Mouse (Mus musculus) adrenal gland (tissue): Measurements from ENCODE around the gene Gsg1.

Source experiments
- intact Hi-C: fragments of 180-260 bp; cut with DNase I; formaldehyde crosslinking; loops from one replicate; pipeline ENCODE4 v1.15.1; 2025
- long read RNA-seq, 2 experiments: library from polyadenylated mRNA; unstranded; transcript quantifications; one replicate each; pipeline ENCODE4 v2.0.0; 2020; ENCODE audit warnings: borderline replicate concordance in 1 of 2; ENCODE audit not compliant: insufficient replicate concordance in 1 of 2

The Gsg1 gene
- long read RNA-seq, experiment 1, result 0 reads
- long read RNA-seq, experiment 2, result 0 reads

DNA sequence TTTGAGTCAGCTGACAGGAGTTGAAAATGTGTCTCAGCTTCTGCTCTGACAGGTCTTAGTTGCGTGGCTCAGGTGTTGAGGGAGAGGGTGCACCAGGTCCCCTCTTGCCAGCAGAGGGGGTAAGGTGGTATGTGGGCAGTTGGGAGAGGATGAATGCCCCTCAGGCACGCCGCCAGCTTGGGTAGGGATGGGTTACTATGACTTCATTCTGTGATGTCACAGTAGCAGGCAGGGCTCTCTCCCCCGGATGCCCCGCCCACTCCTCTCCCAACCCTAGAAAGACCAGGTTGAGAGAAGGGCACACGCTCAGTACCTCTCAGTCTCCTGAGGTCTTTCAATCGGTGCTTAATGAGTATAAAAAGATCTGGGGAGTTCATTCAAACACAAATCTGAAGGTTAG, at the start of gene Gsg1:
Gene Gsg1, minus strand, starts transcription at position 199 of the 400 bp plus-strand sequence.
- intact Hi-C loops, result no loop called here

DNA sequence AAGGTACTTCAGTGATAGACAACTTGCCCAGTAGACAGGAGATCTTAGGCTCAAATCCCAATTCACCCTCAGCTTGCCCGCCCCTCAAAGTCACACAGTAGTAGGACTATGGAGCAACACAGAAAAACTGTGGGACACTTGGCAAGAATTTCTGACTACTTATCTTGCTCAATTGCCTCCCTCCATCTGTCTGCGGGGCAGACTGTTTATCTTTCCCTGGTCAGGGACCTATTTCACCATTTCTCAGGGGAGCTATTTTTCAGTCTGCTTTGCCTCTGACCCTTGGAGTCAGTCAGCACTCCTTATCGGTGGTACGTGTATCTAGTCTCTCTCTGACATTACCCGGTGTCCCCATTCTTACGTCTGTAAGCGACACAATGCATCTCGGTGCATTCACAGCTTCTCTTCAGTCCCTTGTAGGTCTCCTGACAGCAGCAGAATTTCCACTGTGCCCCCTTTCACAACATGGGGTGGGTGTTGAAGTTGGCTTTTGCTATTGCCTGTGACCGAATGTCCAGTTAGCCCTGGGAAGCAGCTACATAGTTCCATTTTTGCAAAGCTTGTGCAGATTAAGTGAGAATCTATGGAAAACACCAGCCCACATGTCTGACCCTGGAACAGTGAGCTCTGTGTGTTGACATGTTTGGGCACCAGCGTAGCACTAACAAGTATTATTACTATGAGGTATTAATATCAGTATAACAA, 48.4 kb upstream of the Gsg1 start:
- intact Hi-C loops, result no loop called here

DNA sequence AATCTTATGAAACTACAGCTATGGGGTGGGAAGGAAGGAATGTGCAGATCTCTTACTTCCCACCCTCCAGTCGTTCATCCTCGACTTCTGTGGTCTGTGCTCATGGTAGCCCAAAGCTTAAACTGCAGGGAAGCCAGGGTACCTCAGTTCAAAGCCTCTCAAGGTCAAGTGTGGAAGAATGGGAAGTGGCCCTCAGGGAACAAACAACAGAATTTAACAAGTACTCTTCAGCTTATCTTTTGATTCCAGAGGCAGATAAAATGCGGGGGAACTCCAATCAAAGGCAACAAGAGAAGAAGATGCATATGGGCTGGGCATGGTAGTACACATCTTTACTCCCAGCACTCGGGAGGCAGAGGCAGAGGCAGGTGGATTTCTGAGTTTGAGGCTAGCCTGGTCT, 46.3 kb upstream of the Gsg1 start:
- intact Hi-C loops, result no loop called here

DNA sequence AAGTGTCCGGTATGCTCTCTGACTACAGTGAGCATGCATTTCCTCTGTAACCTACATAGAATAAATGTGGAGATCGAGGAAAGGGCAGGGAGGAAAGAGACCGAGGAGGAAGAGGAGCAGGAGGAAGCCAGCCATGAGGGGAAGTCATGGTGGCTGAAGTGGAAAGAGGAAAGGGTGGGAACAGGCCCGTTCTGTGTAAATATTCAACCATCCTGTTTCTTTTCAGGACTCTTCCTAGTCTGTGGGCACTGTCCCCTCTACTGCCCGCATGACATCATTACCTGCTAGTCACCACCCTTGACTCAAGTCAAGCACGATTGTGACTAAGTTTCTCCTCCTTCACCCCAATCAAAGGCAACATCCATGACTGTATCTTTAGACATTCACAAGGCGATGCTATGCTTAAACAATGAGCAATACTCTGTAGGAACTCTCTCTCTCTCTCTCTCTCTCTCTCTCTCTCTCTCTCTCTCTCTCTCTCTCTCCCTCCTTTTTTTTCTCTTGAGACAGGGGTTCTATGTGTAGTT, 44.9 kb upstream of the Gsg1 start:
- intact Hi-C loops, result no loop called here

DNA sequence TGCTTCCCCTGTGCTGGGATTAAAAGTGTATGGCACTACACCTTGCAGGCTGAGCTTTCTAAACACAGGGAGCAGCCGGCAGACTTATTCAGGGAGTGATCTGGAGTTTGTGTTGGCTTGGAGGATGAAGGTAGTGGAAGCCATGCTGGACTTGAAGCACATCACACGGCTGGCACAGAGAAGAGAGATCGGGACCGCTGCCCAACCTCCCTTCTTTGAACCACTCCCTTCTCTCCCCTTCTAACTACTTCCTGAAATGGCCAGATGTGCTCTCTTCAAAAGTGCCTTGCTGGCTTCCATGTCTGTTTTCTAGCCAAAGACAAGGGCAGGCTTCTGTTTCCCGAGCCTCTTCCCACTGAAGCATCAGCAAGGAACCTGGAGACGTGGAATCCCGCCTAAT, 43.4 kb upstream of the Gsg1 start:
- intact Hi-C loops, result no loop called here

DNA sequence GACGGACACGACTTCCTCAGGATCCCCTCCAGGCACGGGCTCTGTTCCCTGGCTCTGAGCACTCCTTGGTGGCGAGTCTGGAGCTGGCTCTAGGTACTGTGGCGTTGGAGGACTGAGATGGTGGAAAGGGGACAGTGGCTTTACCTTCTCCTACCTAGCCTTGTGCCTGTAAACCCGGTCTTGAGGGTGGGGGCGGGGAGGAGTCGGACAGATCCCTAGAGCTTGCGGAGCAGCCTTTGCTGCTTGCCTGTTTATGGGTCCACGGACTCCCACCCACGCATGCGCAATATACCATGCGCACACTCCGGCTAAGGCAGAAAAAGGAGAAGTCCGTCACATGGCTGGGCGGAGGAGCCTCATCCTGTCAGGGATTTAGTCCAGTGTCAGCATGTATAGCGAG, 42.1 kb upstream of the Gsg1 start:
- intact Hi-C loops, result no loop called here

DNA sequence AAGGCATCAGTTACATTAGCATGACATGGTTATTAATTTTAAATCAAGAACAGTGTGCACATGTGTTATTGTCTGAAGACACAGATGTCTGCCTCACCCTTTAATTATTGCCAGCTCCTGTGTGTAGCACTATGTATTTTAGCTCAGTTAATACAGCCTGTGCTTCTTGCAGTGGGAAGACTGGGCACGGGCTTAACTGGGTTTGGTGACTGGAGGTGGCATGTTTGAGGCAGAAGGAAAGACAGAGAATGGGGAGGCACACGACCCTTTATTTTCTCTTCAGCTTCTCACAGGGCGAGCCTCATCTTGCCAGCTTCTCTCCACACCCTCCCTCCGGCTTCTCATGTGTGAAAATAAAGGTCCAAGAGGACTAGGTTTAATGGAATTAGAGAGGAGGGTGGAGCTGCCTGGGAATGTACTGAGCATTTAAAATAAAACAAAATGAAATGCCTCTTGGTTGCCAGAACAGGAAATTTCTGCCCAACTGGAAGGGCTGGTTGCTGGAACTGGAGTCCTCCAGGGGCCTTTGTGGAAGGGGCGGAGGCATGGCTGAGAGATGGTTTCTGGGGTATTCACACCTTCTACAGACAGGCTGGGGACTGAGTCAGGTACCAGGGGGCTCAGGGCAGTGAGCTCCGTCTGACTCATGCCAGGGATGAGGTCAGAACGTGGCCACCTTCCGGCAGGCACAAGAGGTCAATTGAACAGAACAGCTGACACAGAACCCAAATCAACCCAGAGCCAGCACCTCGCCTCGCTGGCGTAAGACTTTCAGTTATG, 41.1 kb upstream of the Gsg1 start:
- intact Hi-C loops, result no loop called here

DNA sequence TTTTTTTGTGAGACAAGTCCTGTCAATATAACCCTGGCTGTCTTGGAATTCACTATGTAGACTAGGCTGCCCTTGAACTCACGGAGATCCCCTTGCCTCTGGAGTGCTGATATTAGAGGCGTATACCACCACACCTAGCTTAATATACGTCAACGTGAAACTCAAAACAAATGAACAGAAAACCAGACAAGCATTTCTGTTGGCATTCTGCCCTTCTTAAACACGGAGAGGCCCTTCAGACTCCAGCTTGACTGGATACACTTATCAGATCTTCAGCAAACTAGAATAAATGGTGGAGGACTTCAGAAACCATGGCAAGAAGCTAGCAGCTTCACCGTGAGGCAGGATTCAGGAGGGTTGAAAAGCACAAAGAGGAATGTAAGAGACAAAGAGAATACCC, 40.0 kb upstream of the Gsg1 start:
- intact Hi-C loops, result no loop called here

DNA sequence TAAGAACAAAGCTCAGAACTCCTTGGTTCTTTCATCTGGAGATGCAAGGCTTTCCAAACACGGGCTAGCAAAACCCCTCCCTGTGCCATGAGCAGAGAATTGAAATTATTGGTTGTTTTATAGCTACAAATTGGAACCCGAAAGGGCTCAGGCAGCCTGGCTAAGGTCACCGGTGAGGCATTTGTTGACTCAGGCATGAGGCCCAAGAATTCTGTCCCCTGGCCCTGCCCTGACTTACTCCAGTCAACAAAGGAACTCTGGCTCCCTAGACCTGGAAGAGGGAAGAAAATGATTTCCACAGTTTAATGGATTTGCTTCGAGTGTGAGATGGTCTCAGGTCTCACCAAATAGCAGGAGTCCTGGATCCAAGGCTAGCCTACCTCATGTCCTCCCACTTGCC, 38.2 kb upstream of the Gsg1 start:
- intact Hi-C loops, result no loop called here

DNA sequence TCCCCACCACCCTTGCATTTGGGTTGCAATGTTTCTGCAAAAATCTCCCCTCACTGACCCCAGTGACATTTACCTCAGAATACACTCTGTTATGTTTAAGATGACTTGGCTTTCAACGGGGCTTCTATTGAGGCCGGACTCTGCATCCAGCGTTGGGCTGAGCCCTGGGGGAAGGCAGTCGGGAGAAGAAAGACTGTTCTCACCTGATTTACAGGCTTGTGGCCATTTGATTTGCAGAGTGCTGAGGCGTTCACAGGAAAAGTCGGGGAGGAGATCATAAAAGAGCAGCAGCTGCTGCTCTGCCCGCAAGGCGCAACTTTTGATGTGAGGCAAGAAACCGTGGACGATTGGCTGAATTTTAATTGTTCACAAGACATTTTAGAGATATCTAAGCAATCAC, 25.7 kb upstream of the Gsg1 start:
- intact Hi-C loops, result no loop called here

DNA sequence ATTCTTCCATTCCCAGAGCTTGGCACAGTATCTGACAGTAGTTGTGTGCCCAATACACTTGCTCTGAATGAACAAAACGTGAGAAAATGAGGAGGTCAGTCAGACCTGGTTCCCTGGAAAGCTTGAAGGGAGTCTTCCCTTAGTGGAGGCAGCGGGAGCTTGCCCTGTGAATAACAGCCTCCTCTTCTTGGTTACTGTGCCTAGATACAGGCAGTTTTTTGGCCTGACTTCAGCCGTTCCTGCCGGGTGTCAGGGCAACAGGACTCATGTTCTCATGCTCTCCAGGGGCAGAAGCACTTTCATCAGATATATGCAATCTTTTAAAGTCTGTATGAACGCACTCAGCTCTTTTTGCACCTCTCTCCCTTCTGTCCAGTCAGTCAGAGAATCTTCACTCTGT, 25.1 kb upstream of the Gsg1 start:
- intact Hi-C loops, result no loop called here

DNA sequence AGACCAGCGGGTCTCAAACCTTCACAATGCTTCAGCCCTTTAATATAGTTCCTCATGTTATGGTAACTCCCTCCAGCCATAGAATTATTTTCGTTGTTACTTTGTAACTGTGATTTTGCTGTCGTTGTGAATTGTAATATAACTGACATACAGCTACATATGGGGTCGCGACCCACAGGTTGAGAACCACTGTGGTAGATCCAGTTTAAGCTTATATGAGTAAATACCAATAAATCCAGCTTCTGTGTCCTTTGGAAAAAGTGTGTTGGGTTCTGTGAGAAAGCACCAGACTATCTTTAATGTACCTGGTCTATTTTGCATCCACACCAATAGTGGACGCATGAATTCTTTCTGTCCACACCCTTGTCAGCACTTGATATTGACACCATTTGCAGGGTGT, 24.2 kb upstream of the Gsg1 start:
- intact Hi-C loops, result no loop called here

DNA sequence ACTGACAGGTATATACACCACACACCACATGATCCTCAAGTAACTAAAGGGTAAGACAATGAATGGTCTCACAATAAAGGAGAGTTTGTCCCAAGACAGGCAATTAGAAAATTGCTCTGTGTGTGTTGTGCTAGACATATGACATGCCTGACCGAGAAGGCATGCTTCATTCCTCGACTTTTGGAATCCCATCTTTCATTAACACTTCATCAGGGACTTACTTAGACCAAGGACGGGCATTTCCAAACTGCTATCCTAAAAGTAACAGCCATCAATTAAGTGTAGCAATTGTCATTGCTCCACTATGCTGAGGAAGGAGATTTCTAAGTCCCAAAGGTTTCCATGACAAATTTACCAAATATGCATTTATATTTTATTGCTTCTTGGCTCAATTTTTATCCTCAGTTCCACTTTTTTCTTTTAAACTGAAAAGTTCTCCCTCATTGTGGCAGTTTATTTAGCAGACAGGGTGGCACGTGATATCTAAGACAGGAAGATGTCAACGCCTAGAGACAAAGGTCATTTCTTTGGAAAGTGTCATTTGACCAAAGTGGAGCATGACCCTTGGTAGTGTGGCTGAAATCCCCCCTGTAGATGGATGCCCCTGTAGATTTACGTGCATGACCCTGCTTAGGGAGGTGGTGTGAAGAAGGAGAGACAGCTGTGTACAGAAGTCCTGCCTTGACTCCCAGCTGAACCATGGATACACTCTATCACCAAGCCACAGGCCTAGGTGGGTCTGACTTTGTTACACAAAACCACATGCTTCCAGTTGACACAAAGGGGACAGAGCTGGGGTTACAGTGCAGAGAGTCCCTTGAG, 22.5 kb upstream of the Gsg1 start:
- intact Hi-C loops, result no loop called here

DNA sequence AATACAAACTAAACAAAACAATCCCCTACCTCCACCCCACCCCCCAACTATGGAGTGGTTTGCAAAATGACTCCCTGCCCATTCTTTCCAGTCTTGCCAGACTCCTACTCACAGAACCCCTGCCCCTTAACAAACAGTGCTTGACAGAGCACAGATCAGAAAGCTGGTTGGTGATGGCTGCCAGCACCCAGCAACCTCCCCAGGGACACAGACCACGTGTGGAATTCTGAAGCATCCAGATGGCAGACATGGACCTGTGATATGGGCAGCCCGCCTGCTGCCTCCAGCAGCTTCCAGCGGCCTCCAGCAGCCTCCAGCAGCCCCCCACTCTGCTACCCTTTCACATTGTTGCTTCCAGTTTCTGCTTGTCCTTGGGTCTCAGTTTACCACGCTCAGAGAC, 21.1 kb upstream of the Gsg1 start:
- intact Hi-C loops, result no loop called here

DNA sequence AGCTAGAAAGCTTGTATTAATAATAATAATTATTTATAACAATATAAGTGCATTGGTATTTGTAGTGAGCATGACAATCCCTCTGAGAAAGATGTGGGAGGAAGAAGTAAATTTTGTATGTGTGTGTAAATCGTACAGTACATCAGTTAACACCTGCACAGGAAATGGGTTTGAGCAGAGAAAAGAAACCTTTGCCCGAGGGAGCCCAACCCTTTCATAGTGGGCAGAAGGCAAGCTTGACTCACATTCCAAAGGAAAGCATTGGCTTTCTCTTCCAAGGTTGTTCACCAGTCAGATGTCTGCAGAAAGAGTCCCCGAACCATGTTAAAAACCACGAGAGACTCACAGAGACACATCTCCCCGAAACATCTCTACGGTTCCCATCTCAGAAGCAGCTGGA, 18.9 kb upstream of the Gsg1 start:
- intact Hi-C loops, result no loop called here

DNA sequence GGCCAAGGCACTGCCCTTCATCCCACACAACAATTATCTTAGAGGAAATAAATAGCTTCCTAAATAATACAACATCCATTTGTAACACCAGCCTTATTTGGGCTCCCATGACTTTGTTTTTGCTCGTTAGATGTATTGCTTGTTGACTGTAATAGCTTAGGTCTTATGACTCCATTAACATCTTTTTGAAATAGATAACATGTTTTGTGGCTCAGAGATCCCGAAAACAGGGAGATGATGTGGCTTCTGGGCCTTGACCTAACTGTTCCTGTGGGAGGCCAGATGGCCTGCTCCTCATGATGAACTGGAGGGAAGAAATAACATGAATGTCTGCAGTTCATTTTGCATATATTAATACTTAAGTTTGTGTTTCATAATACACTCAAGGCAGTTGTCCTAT, 17.6 kb upstream of the Gsg1 start:
- intact Hi-C loops, result no loop called here

DNA sequence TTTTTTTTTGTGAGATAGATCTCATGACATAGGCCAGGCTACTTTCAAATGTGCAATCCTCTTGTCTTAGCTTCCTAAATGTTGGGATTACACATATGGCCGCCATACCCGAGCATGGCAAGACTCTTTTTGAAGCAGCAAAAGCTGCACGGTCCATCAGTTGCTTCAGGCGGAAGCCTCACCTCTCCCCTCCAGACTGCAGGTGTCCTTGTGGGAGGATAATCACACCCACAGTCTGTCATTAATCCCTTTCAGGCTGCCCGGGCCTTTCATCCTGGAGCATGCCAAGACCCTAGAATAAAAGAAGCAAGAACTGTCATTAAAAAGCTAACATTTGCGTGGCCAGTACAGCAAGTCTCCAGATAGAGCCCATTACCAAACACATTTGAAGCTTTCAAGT, 15.5 kb upstream of the Gsg1 start:
- intact Hi-C loops, result no loop called here

DNA sequence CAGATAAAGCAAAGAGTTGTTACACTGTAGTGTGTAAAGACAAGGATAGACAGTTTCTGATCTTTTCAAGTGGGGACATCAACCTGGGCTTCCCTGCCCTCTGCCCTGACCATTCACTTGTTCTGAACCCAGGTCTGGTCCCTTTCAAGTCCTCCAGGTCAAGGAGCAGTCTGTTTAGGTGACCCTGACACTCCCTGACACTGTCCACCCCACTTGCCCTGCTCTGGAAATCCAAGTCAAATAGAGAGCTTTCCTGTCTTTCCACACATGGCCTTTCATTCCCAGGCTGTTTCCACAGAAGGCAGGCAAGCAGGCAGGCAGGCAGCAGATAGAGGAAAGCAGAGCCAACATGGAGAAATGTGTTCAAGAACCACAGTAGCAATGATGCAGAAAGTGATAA, 14.2 kb upstream of the Gsg1 start:
- intact Hi-C loops, result no loop called here

DNA sequence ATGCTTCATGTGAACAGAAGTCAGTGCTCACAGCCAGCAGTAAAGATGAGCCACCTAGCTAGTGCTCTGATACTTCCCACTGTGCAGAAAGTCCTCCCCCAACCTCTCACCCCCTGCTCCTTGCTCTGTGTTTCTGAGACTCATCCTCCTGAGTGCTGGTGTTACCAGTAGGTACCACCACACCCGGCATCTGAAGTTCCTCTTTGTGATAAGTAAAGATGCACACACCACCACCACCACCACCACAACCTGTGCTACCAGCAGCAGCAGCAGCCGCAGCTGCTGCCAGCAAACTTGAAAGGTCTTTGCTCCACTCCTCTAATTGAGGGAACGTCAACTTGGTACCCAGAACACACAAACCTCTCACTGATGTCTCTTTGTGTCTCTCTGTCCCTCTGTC, 13.1 kb upstream of the Gsg1 start:
- intact Hi-C loops, result no loop called here

DNA sequence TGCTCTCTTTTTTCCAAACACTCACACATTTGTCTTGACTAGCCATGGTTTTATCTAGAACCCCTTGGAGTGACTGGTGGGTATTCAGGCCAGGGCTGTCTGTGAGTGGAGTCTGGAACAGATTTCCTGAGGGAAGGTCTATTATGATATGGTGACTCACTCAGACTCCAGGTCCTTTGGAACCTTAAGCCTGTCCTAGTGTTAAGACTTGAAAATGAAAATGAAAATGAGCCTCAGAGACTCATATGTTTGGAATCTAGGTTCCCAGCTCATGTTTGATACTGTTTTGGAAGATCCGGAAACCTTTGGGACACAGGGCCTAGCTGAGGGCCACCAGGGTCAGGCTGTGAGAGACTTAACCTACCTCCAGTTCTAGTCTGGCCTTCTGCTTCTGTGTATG, 11.9 kb upstream of the Gsg1 start:
- intact Hi-C loops, result no loop called here

DNA sequence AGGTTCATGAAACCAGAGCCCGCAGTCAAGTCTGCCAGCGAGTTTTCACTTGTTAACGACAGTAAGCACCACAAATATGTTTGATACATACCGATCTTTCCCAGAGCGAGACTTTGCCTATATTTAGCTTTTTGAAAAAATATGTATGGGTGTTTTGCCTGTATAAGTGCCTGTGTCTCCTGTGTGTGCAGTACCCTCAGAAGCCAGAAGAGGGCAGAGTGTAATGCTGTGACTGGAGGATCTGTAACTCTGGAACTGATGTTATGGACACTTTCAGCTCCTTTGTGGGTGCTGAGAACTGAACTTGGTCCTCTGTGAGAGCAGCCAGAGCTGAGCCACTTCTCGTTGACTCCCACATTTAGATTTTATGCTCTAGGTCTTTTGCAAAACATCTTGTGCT, 10.0 kb upstream of the Gsg1 start:
- intact Hi-C loops, result no loop called here

DNA sequence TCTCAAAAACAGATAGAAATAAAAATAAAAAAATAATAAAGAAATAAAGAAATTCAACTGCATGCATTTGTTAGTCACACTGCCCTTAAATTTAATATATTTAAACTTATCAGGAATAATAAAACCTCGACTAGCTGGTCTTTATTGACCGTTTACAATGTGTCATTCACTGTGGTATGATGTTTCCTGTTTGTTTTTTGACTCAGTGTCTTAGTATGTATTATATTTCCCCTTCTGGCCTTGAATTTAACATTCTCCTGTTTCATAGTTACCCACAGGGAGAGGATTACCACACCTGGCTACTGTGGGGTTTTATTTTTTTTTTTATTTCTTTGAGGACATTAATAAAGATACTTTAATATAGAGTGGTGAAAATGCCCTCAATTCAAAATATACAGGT, 8.4 kb upstream of the Gsg1 start:
- intact Hi-C loops, result no loop called here
